Mouse (Mus musculus) large intestine, adult 2 months (tissue): ENCODE measurements around the gene Olfr1031. TPM values are rescaled to one million over a fixed set of nuclear protein-coding genes. Genes with fewer than 3 reads are reported as not detected.
"Not testable (repeated sequence)": the region's sequence is repeated elsewhere in the genome, so short reads cannot be mapped to it uniquely, and the experiment has no call there.

Source experiments
- DNase-seq: peaks from one replicate; pipeline ENCODE4 v3.0.0-alpha.2; 2012; ENCODE audit warnings: low read depth, low spot score
- WGBS: fragments of 180-500 bp; shearing (Covaris S2); methylation state at CpG from one replicate; pipeline ENCODE4 v1.1.7; 2018; 5-methylcytosine and 5-hydroxymethylcytosine counted together
- polyA plus RNA-seq: library from polyadenylated mRNA; depleted of rRNA; stranded (reverse); fragments of >200 nt; gene quantifications from 2 replicates; pipeline ENCODE4 v1.2.3, GENCODE M21; 2012; rRNA removed

Olfr1031 gene
- not detected in 2 replicates for polyA plus RNA-seq

- WGBS: 39% methylated on average over 3 of the region's 3 CpGs
Measured at GRCm38 (mm10) chr2:85990004-85990403, at the start of gene Olfr1031. TSS of gene Olfr1031 (plus strand) at chr2:85990304.

DNA sequence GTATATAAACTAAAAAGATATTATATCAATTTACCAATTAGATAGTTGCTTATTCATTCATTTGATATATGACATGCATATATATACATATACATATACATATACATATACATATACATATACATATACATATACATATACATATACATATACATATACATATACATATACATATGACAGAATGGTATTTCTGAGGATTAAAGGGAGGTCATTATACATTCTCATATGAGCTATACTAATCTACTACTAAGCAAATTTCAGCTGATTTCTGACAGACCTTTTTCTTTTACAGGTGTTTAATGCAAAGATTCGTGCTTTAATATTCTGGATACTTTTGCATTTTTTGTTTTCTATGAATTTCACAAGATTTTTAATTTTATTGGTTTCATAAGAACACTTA is 40.0 kb upstream of the Olfr1031 start, which contains the start of gene Olfr1028:
Gene Olfr1028, plus strand, starts transcription at position 301 of the 400 bp plus-strand sequence.
- 71% methylated on average over 1 of the region's 1 CpGs for WGBS
- DNase-seq: no peak

More at GRCm38 (mm10) chr2:85990004-85990403, at the start of gene Olfr1031:
- DNase-seq: no peak

DNA sequence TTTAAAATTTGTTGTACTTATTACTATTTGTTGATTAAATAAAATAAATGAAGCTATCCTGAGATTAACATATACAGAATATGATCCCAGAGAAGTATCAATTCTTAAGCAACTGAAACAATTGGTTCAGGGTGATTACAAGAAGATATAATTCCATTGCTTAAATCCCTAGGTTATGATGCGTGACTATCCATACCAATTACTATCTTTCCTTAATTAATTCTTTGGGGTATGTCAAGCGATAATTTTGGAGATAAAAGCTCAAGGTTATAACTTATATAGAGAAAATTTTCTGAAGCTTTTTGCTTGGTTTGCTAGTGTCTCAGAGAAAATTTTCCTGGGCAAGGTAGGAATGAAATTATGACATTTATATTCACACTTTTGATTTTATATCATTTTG is 16.5 kb upstream of the Olfr1031 start, which contains the start of gene Olfr1029:
Gene Olfr1029, plus strand, starts transcription at position 301 of the 400 bp plus-strand sequence.
- no peak for DNase-seq
- WGBS: 87% methylated on average over 2 of the region's 2 CpGs

DNA sequence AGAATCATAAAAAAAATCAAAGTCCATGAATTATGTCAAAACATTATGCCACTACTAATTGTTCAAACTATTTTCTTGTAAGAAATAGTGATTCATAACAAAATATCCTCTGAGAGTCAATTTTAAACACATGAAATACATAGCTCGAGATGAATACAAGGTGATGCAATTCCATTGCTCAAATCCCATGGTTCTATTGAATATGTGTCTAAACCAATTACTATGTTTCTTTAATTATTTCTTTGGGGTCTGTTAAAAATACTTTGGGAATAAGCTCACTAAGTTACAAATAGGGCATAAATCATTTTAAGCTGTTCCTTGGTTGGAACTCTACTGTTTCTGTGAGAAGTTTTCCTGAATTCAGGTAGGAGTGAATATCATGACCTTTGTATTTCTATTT is 11.1 kb upstream of the Olfr1031 start, which contains the start of gene Olfr1030:
Gene Olfr1030, plus strand, starts transcription at position 301 of the 400 bp plus-strand sequence.
- no peak for DNase-seq
- WGBS: 57% methylated on average over 1 of the region's 1 CpGs

- DNase-seq: no peak
- 80% methylated on average over 7 of the region's 7 CpGs for WGBS
Measured at GRCm38 (mm10) chr2:86005240-86005639, 15.1 kb downstream of the Olfr1031 start, which contains the start of gene Olfr1032. TSS of gene Olfr1032 (plus strand) at chr2:86005540.

DNA sequence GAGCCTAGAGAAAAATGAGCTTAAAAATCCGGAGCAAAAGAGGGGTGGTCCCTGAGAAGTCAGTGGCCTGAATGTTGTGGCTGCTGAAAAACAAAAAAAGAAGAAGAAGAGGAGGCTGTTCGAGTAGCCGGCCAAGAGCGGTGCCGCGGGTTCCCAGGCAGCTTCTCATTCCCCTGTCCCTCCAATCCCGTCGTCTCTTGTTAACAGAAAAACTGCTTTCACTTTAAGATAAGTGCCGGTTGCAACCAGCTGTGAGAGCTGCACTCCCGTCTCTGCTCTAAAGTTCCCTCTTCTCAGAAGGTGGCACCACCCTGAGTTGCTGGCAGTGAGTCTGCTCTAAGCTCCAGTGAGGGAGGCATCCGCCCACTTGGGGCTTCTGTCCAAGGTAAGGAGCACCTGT is 30.3 kb downstream of the Olfr1031 start, which contains the start of gene Olfr1033:
Gene Olfr1033, plus strand, starts transcription at position 228 of the 400 bp plus-strand sequence.
- not testable (repeated sequence) for DNase-seq

DNA sequence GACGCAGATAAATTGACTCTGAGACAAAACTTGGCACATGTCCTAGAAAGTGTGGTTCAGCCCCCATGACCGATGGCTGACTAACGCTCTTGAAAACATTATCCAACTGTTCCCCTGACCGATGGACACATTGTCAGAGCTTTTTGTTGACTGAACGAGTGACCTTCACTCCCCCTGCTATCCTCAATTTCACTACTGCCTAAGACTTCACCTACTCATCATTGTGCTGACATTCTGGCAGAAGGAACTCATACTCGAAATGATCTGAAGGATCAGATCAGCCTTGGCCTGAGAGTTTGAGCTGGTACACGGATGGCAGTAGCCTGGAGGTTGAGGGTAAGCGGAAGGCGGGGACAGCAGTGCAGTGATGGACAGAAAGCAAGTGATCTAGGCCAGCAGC is 31.4 kb downstream of the Olfr1031 start:
- 63% methylated on average over 6 of the region's 9 CpGs for WGBS
- DNase-seq: not testable (repeated sequence)

More for the DNA sequence above, 30.3 kb downstream of the Olfr1031 start, which contains the start of gene Olfr1033:
- WGBS: 5% methylated on average over 11 of the region's 11 CpGs

Other genes starting within 250 kb of the Olfr1031 start
- not detected in 2 replicates for gene Olfr1012, start 227.5 kb upstream of the Olfr1031 start, polyA plus RNA-seq
- gene Olfr1013, start 223.2 kb upstream of the Olfr1031 start, polyA plus RNA-seq: not detected in 2 replicates
- not detected in 2 replicates for gene Olfr1014, start 217.6 kb upstream of the Olfr1031 start, polyA plus RNA-seq
- gene Olfr1015, start 208.3 kb upstream of the Olfr1031 start, polyA plus RNA-seq: not detected in 2 replicates
- not detected in 2 replicates for gene Olfr1016, start 187.8 kb upstream of the Olfr1031 start, polyA plus RNA-seq
- not detected in 2 replicates for gene Olfr1018, start 171.8 kb upstream of the Olfr1031 start, polyA plus RNA-seq
- not detected in 2 replicates for gene Olfr1019, start 144.8 kb upstream of the Olfr1031 start, polyA plus RNA-seq
- not detected in 2 replicates for gene Olfr1020, start 143.3 kb upstream of the Olfr1031 start, polyA plus RNA-seq
- not detected in 2 replicates for gene Olfr1022, start 121.7 kb upstream of the Olfr1031 start, polyA plus RNA-seq
- gene Olfr1023, start 104.7 kb upstream of the Olfr1031 start, polyA plus RNA-seq: not detected in 2 replicates
- not detected in 2 replicates for gene Olfr1024, start 85.3 kb upstream of the Olfr1031 start, polyA plus RNA-seq
- not detected in 2 replicates for gene Olfr1025-ps1, start 75.1 kb upstream of the Olfr1031 start, polyA plus RNA-seq
- gene Olfr1026, start 68.7 kb upstream of the Olfr1031 start, polyA plus RNA-seq: not detected in 2 replicates
- not detected in 2 replicates for gene Olfr1028, start 39.9 kb upstream of the Olfr1031 start, polyA plus RNA-seq
- not detected in 2 replicates for gene Olfr1029, start 16.4 kb upstream of the Olfr1031 start, polyA plus RNA-seq
- not detected in 2 replicates for gene Olfr1030, start 11.0 kb upstream of the Olfr1031 start, polyA plus RNA-seq
- gene Olfr1032, start 15.2 kb downstream of the Olfr1031 start, polyA plus RNA-seq: not detected in 2 replicates
- gene Olfr1033, start 30.3 kb downstream of the Olfr1031 start, polyA plus RNA-seq: 0.12 and 0.34 TPM in 2 replicates
- gene Olfr1034, start 55.6 kb downstream of the Olfr1031 start, polyA plus RNA-seq: 0.01 and 0.03 TPM in 2 replicates
- gene Olfr1036, start 83.7 kb downstream of the Olfr1031 start, polyA plus RNA-seq: not detected in 2 replicates
- gene Olfr1037, start 97.1 kb downstream of the Olfr1031 start, polyA plus RNA-seq: not detected in 2 replicates
- gene Olfr1039, start 145.6 kb downstream of the Olfr1031 start, polyA plus RNA-seq: not detected in 2 replicates
- not detected in 2 replicates for gene Olfr1040, start 156.4 kb downstream of the Olfr1031 start, polyA plus RNA-seq
- not detected in 2 replicates for gene Olfr1042, start 171.5 kb downstream of the Olfr1031 start, polyA plus RNA-seq
- gene Olfr1043, start 177.2 kb downstream of the Olfr1031 start, polyA plus RNA-seq: not detected in 2 replicates
- not detected in 2 replicates for gene Olfr1044, start 187.5 kb downstream of the Olfr1031 start, polyA plus RNA-seq
- not detected in 2 replicates for gene Olfr52, start 195.4 kb downstream of the Olfr1031 start, polyA plus RNA-seq
- gene Olfr1045, start 212.7 kb downstream of the Olfr1031 start, polyA plus RNA-seq: not detected in 2 replicates
- not detected in 2 replicates for gene Olfr1046, start 229.0 kb downstream of the Olfr1031 start, polyA plus RNA-seq
- not detected in 2 replicates for gene Olfr1047, start 241.1 kb downstream of the Olfr1031 start, polyA plus RNA-seq
- gene Olfr1048, start 250.0 kb downstream of the Olfr1031 start, polyA plus RNA-seq: not detected in 2 replicates